Mouse (Mus musculus) hindbrain, embryonic 11.5 days (tissue): ENCODE results near the gene Fam32a. TPM values are rescaled to one million over a fixed set of nuclear protein-coding genes. Genes with fewer than 3 reads are reported as not detected.

ENCODE experiments used
- ATAC-seq: fragments of 200-750 bp; cut with Nextera tagmentation; 2 replicates; pipeline ENCODE4 v1.8.0; 2017; ENCODE audit warnings: mild to moderate bottlenecking, moderate TSS enrichment, moderate library complexity; ENCODE audit not compliant: low FRiP score
- DNase-seq: peaks from one replicate; pipeline ENCODE4 v3.0.0-alpha.2; 2015; ENCODE audit warnings: low spot score
- H3K27ac ChIP-seq: fragments of 300-500 bp; sonication (generic); 2 replicates; pipeline ENCODE4 v1.5.1; 2014; ENCODE audit warnings: mild to moderate bottlenecking, low read depth, low read length
- H3K27me3 ChIP-seq: fragments of 300-500 bp; sonication (generic); 2 replicates; pipeline ENCODE4 v1.6.1; 2014; ENCODE audit warnings: mild to moderate bottlenecking, low read length, moderate library complexity, mixed read lengths; ENCODE audit not compliant: control insufficient read depth, insufficient read depth
- H3K36me3 ChIP-seq: fragments of 300-500 bp; sonication (generic); 2 replicates; pipeline ENCODE4 v1.6.1; 2014; ENCODE audit warnings: mild to moderate bottlenecking, low read length, moderate library complexity, mixed read lengths; ENCODE audit not compliant: control insufficient read depth, insufficient read depth
- H3K4me1 ChIP-seq: fragments of 300-500 bp; sonication (generic); replicated peaks from 2 replicates; pipeline ENCODE4 v1.6.1; 2014; ENCODE audit warnings: low read length, mixed read lengths; ENCODE audit not compliant: control insufficient read depth, insufficient read depth
- H3K4me2 ChIP-seq: fragments of 300-500 bp; sonication (generic); replicated peaks from 2 replicates; pipeline ENCODE4 v1.6.1; 2014; ENCODE audit warnings: mild to moderate bottlenecking, low read depth, low read length
- H3K4me3 ChIP-seq: fragments of 300-500 bp; sonication (generic); 2 replicates; pipeline ENCODE4 v1.5.1; 2014; ENCODE audit warnings: low read depth, low read length
- H3K9ac ChIP-seq: fragments of 300-500 bp; sonication (generic); 2 replicates; pipeline ENCODE4 v1.6.1; 2014; ENCODE audit warnings: low read depth, low read length
- H3K9me3 ChIP-seq: fragments of 300-500 bp; sonication (generic); 2 replicates; pipeline ENCODE4 v1.6.1; 2016; ENCODE audit warnings: low read length; ENCODE audit not compliant: control insufficient read depth
- WGBS: fragments of 180-500 bp; shearing (Covaris S2); extraction: QIAGEN DNeasy Blood & Tissue Kit; methylation state at CpG from one replicate; pipeline ENCODE4 v1.1.7; 2014; 5-methylcytosine and 5-hydroxymethylcytosine counted together
- polyA plus RNA-seq: library from polyadenylated mRNA; unstranded; fragments of >200 nt; fragmentation: Nextera tagmentation; extraction: Ambion mirVana; gene quantifications from 2 replicates; pipeline ENCODE4 v1.2.1, GENCODE M21; 2014

Gene Fam32a
- polyA plus RNA-seq, 1 experiment from 2014 or later, result 75.9 TPM

DNA sequence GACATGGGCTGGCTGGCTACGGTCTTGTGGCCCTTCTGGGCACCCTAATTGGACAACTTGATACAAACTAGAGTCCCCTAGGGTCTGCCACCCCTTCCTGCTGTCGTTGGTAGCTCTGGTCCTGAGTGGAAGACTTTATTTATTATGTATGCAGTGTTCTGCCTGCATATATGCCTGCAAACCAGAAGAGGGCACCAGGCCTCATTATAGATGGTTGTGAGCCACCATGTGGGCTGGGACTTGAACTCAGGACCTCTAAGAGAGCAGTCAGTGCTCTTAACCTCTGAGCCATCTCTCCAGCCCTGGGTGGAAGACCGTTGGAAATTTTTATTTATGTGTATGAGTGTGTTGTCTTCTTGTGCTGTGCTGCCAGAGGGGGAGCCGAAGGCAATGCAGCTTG lies 1.2 kb downstream of the Fam32a start:
- no peaks in the 10 kb centered on the region for H3K9me3 ChIP-seq
- H3K9ac ChIP-seq, result no peak overlapping the region
- ATAC-seq (no peak), DNase-seq (no peak)
- H3K4me1 ChIP-seq, result no peaks in the 10 kb centered on the region; the same call in 1 of the 2 replicates
- 84% methylated on average over 4 of the region's 4 CpGs for WGBS
- peak overlapping the region; percentile 71 for H3K4me3 ChIP-seq
- no peak overlapping the region for H3K27ac ChIP-seq
- H3K36me3 ChIP-seq, result peaks cover 5% of the 10 kb centered on the region
- no peaks in the 10 kb centered on the region for H3K27me3 ChIP-seq
- peak overlapping the region; percentile 48 for H3K4me2 ChIP-seq

DNA sequence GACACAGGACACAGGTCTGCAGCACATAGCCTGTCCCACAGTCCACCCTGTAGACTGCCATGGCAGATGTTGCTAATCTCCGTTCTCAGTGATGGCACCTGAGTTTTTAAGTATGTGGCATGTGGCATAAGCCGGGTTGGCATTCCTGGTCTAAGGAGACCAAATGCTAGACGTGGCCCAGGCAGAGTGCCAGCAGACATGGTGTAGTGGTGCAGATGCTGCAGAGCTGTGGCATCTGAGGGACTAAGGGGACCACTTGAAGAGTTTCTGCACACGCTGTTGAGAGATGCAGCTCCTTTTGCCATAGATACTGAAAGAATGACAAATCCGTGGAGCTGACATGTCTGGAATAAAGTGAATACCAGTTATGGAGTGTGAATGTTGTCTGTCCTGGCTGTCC lies 3.1 kb downstream of the Fam32a start:
- Histone ChIP-seq H3K27me3 (no peaks in the 10 kb centered on the region), H3K27ac (no peak overlapping the region), H3K36me3 (peaks cover 5% of the 10 kb centered on the region), H3K9ac (no peak overlapping the region), H3K4me2 (no peak overlapping the region), H3K4me3 (no peak overlapping the region), H3K4me1 (no peaks in the 10 kb centered on the region; the same call in 1 of the 2 replicates), H3K9me3 (no peaks in the 10 kb centered on the region)
- WGBS, result 95% methylated on average over 5 of the region's 5 CpGs
- ATAC-seq (no peak), DNase-seq (no peak)

DNA sequence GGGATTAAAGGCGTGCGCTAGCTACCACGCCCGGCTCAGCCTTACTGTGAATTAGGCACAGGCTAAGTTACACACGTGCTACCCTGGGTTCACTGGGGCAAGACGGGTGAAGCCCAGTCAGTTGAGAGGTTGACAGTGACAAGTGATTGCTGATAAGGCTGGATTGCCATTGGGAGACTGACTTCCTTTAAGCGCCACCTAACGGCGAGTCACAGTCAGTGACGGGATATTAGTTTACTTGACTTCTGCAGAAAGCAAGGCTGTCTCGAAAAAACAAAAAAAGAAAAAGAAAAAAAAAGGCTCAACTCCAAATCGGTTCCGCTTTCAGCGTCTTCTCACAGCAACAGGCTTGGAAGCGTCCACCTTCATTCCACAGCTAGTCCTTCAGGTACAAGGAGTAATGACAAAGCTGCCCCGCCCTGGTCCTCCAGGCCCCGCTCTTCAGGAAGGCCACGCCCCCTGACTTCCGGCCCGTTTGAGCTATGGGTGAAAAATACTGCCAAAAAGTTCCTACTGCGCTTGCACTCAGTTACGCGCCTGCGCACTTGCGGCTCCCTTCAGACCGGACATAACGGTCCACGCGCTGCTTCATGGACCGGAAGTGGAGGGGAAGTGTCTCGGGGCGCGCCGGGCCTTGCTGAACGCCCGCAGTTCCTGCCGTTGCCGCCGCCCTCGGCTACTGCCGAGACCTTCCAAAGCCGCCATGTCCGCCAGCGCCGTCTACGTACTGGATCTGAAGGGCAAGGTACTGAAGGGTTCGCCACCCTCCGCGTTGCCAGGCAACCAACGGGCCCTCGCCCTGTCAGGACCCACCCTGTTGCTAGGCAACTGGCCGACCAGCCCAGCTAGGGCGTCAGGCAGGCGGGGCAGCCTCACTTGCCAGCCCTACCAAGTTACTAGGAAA lies 20.2 kb downstream of the Fam32a start, which contains the start of gene Ap1m1:
Gene Ap1m1 (plus strand): TSS at position 520 of the 904 bp plus-strand sequence.
- no peaks in the 10 kb centered on the region for H3K36me3 ChIP-seq
- no peaks in the 10 kb centered on the region for H3K9me3 ChIP-seq
- DNase-seq, result peak; percentile 99
- peak within 1 kb of the TSS; percentile 92 for H3K27ac ChIP-seq
- H3K27me3 ChIP-seq, result no peaks in the 10 kb centered on the region
- peak within 1 kb of the TSS; percentile 56 for H3K4me3 ChIP-seq
- WGBS, result under 1% methylated on average over 54 of the region's 54 CpGs
- peak within 1 kb of the TSS; percentile 53 for H3K9ac ChIP-seq
- no peaks in the 10 kb centered on the region for H3K4me1 ChIP-seq
- peak; percentile 97 for ATAC-seq
- H3K4me2 ChIP-seq, result peak within 1 kb of the TSS; percentile 61

DNA sequence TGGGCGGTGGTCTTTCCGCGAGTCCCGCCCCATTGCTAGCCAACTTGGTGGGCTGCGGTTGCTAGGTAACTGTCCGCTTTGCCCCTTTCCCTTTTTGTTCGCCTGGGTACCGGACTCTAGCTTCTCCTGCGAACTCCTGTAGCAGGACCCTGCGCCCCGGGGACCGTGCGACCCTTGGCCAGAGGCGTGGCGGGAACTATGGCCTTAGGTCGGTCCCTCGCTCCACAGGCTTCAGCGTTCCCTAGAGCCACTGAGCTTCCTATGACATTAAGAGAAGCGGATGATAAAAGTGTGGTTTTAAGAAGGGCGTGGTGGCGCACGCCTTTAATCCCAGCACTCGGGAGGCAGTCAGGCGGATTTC lies 20.9 kb downstream of the Fam32a start:
- ATAC-seq, result no peak
- 2% methylated on average over 24 of the region's 24 CpGs for WGBS
- peak overlapping the region; percentile 92 for H3K27ac ChIP-seq

DNA sequence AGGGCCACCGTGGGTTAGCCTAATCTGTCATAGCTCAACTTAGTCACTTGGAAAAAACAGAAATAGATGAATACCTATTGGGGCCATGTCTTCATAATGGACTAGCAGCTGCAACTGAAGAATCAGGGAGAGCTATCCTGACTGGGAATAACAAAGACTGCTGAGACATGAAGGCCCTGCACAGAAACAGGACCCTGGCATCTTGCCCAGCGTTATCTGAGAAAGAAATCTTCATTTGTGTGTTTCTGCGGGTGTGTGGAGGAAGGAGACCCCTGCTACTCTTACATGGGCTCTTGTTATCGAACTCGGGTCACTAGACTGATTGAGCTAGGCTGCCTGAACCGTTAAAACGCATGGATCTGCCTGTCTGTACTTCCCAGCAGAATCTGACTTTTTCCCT lies 21.4 kb downstream of the Fam32a start:
- 0 out of 2 replicates have a peak overlapping the region, but pooled peaks have one; percentile 92 for H3K27ac ChIP-seq
- no peaks in the 10 kb centered on the region for H3K9me3 ChIP-seq
- no peaks in the 10 kb centered on the region for H3K36me3 ChIP-seq
- WGBS, result 77% methylated on average over 7 of the region's 7 CpGs
- peak overlapping the region; percentile 61 for H3K4me2 ChIP-seq
- ATAC-seq (no peak), DNase-seq (no peak)
- peak overlapping the region; percentile 53 for H3K9ac ChIP-seq
- H3K4me1 ChIP-seq, result no peaks in the 10 kb centered on the region
- peak overlapping the region; percentile 56 for H3K4me3 ChIP-seq
- no peaks in the 10 kb centered on the region for H3K27me3 ChIP-seq

More for the DNA sequence above, 20.9 kb downstream of the Fam32a start:
- no peaks in the 10 kb centered on the region for H3K36me3 ChIP-seq
- H3K4me1 ChIP-seq, result no peaks in the 10 kb centered on the region
- H3K9me3 ChIP-seq, result no peaks in the 10 kb centered on the region
- peak overlapping the region; percentile 61 for H3K4me2 ChIP-seq
- peak overlapping the region; percentile 56 for H3K4me3 ChIP-seq
- H3K9ac ChIP-seq, result peak overlapping the region; percentile 53
- no peaks in the 10 kb centered on the region for H3K27me3 ChIP-seq
- DNase-seq, result no peak

DNA sequence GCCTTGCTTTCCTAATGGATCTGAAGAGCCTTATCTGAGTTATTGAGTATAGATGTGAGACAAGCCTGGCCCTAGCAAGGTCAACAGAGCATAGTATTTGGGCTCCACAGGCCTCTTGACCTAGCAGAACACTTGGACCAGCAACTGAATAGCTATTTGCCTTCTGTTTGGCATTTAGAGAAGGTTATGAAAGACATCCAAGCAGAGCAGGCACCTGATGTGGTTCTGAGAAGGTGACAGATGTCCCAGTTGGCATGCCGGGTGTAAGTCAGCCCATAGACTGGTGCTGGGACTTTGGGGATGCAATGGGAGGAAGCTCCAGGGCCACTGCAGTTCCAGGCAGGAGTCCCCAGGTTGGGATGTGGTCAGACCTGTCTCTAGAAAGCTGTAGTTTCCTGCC lies 22.7 kb downstream of the Fam32a start:
- H3K4me2 ChIP-seq, result no peak overlapping the region
- no peaks in the 10 kb centered on the region for H3K4me1 ChIP-seq
- H3K36me3 ChIP-seq, result no peaks in the 10 kb centered on the region
- no peak overlapping the region for H3K4me3 ChIP-seq
- ATAC-seq, result no peak
- H3K27ac ChIP-seq, result no peak overlapping the region
- DNase-seq, result no peak
- 95% methylated on average over 1 of the region's 1 CpGs for WGBS
- H3K9me3 ChIP-seq, result no peaks in the 10 kb centered on the region
- H3K27me3 ChIP-seq, result no peaks in the 10 kb centered on the region
- H3K9ac ChIP-seq, result no peak overlapping the region

DNA sequence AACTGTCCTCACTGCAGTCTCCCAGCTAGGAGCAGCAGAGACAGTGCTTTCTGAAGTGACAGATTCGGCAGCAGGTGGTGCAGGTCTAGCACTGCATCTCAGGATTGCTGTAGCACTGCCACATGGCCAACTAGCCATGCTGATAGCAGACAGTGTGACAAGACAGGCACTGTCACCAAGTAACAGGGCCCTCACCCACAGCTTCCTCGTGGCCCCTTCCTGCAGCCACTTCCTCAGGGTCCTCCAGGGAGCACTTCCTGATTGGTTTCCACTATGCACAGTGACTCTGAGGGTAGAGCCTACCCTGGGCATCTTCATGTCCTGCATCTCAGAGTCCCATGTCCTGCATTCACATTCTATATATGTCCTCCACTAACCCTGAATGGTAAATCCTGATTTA lies 25.1 kb downstream of the Fam32a start:
- H3K27me3 ChIP-seq, result no peaks in the 10 kb centered on the region
- no peaks in the 10 kb centered on the region for H3K4me1 ChIP-seq
- no peaks in the 10 kb centered on the region for H3K36me3 ChIP-seq
- H3K9ac ChIP-seq, result no peak overlapping the region
- DNase-seq, result no peak
- 59% methylated on average over 2 of the region's 2 CpGs for WGBS
- ATAC-seq, result no peak
- H3K4me3 ChIP-seq, result no peak overlapping the region
- H3K27ac ChIP-seq, result no peak overlapping the region
- H3K4me2 ChIP-seq, result no peak overlapping the region
- H3K9me3 ChIP-seq, result no peaks in the 10 kb centered on the region

DNA sequence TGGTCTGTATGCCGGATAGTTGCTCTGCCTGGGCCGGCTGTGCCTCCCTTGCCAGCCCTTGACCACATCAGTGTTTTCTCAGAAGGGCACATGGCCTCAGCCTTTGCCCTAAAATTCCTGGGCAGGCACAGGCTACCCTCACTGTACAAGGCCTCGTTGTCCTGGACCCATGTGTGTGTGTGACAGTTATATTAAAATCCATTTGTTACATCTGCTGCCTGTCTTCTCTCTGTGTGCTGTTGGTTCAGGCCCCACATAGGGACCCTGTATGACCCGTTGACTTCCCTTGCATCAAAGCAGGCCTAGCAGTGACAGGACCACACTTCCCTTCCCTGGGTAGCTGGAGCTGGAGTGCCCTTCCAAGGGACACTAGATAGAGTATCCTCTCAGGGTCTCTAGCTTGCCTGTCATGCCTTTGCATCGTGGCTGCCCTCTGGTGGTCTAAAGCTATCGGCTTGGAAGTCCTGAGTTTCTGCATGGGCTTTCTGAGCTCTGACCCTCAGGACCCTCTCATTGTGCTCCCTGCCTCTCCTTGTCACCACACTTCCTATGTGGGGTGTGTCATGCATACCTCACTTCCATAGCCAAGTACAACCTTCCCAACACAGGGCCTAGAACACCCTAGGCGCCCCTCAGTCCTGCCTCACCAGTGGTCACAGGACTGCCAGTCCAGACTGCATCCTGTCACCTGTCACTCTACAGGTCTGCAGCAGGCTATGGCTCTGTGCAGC lies 37.8 kb downstream of the Fam32a start:
- DNase-seq (peak; percentile 67), ATAC-seq (peak; percentile 51)
- Histone ChIP-seq H3K9ac (no peak overlapping the region), H3K4me3 (no peak overlapping the region), H3K27ac (no peak overlapping the region), H3K9me3 (no peaks in the 10 kb centered on the region), H3K27me3 (no peaks in the 10 kb centered on the region), H3K36me3 (0 out of 2 replicates have a peak, but pooled peaks cover 3% of the 10 kb centered on the region), H3K4me1 (no peaks in the 10 kb centered on the region), H3K4me2 (no peak overlapping the region)
- 58% methylated on average over 7 of the region's 7 CpGs for WGBS
